Mouse (Mus musculus) thymus, adult 2 months (tissue): ENCODE data around the gene Aarsd1.
"Not testable (repeated sequence)": the region's sequence is repeated elsewhere in the genome, so short reads cannot be mapped to it uniquely, and the experiment has no call there.

Source experiments
- CTCF ChIP-seq: fragments of 200-500 bp; IDR thresholded peaks from 2 replicates; pipeline ENCODE4 v1.5.1; 2012; ENCODE audit warnings: mild to moderate bottlenecking, control low read depth, low read length, moderate library complexity, borderline replicate concordance; ENCODE audit not compliant: control insufficient read depth, poor library complexity, insufficient read depth; ENCODE audit errors: extremely low read depth
- POLR2A ChIP-seq: fragments of 200-500 bp; IDR thresholded peaks from 2 replicates; pipeline ENCODE4 v1.6.1; 2012; ENCODE audit warnings: mild to moderate bottlenecking, low read length, control low read depth, moderate library complexity; ENCODE audit not compliant: control insufficient read depth, poor library complexity, insufficient read depth; ENCODE audit errors: extremely low read depth

DNA sequence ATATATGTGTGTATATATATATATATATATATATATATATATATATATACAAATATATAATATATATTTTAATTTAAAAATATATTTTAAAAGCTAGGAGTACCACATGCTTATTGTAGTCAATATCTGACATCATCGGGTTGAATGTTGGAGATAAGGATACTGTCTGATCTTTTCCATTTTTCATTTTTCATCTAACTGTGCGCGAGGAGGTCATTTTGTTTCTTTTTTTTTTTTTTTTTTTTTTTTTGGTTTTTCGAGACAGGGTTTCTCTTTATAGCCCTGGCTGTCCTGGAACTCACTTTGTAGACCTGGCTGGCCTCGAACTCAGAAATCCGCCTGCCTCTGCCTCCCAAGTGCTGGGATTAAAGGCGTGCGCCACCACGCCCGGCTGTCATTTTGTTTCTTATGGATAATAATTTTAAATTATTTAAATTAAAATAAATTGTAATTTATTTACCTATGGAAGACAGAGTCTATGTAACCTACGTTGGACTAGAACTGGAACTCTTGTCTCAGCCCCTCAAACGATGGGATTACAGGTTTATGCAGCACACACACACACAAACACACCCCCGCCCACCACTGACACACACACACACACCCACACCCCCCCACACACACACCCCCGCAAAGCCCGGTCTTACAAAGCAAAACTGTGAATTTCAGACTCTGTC lies 24.2 kb upstream of the Aarsd1 start:
- TF ChIP-seq CTCF, POLR2A: not testable (repeated sequence)
